Mouse (Mus musculus) liver, embryonic 14.5 days (tissue): ENCODE data around the gene Cbx6.

Source experiments
- CTCF ChIP-seq: IDR thresholded peaks from 2 replicates; pipeline ENCODE4 v1.5.1; 2016; ENCODE audit warnings: antibody characterized with exemption, low read depth, control low read depth
- EP300 ChIP-seq: IDR thresholded peaks from 2 replicates; pipeline ENCODE4 v1.6.1; 2016; ENCODE audit warnings: antibody characterized with exemption, low read depth

DNA sequence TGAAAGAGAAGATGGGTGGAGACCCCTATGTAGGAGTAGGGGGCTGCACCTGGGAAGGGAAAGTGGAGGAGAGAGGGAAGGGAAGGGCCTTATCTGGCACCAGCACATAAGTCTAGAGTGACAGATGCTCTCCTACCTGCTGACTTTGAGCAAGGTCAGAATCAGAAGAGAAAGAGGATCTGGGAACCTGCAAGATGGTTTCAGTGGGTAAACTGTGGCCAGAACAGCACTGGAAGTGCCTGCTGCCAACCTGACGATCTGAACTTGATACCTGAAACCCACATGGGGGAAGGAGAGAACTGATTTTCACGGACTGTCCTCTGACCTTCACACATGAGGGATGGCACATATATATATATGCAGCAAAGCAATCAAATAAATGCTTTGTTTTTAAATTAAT lies 5.8 kb upstream of the Cbx6 start:
- TF ChIP-seq CTCF, result no peak
- TF ChIP-seq EP300, result no peak
